Mouse (Mus musculus): ENCODE measurements around the gene Trim43a. TPM values are rescaled to one million over a fixed set of nuclear protein-coding genes. Genes with fewer than 3 reads are reported as not detected.
"Not testable (repeated sequence)": the region's sequence is repeated elsewhere in the genome, so short reads cannot be mapped to it uniquely, and the experiment has no call there.

The Trim43a gene
- polyA plus RNA-seq, 1 experiment from 2014 or later = not detected

- ATAC-seq (ENCODE audit: insufficient number of reproducible peaks, low FRiP score, low TSS enrichment, low read depth) = no peak
- Histone ChIP-seq H3K36me3 (peaks cover 54% of the 10 kb centered on the region), H3K27me3 (no peaks in the 10 kb centered on the region), H3K9me3 (replicated peaks) (peaks cover 3% of the 10 kb centered on the region; the same call in 1 of the 2 replicates), H3K27ac (replicated peaks) (no peak overlapping the region), H3K4me2 (replicated peaks) (no peak overlapping the region), H3K4me1 (no peaks in the 10 kb centered on the region), H3K9ac (no peak overlapping the region), H3K4me3 (replicated peaks) (no peak overlapping the region)
- 79% methylated on average over 4 of the region's 4 CpGs for WGBS
Observed at GRCm38 (mm10) chr9:88558146-88558545, 22.5 kb upstream of the Trim43a start.

- not testable (repeated sequence) for ATAC-seq (ENCODE audit: insufficient number of reproducible peaks, low FRiP score, low TSS enrichment, low read depth); H3K27ac ChIP-seq (replicated peaks); H3K9ac ChIP-seq; H3K4me1 ChIP-seq; H3K4me2 ChIP-seq (replicated peaks); H3K9me3 ChIP-seq (replicated peaks); H3K27me3 ChIP-seq; H3K4me3 ChIP-seq (replicated peaks)
- WGBS = 97% methylated on average over 2 of the region's 2 CpGs
- H3K36me3 ChIP-seq = peaks cover 55% of the 10 kb centered on the region
Observed at GRCm38 (mm10) chr9:88561476-88561875, 19.2 kb upstream of the Trim43a start.

GRCm38 (mm10) chr9:88570471-88570870 is 10.2 kb upstream of the Trim43a start:
- not testable (repeated sequence) for H3K9ac ChIP-seq
- 93% methylated on average over 3 of the region's 3 CpGs for WGBS

GRCm38 (mm10) chr9:88593708-88594107 is 13.0 kb downstream of the Trim43a start:
- H3K9ac ChIP-seq; H3K27me3 ChIP-seq; ATAC-seq (ENCODE audit: insufficient number of reproducible peaks, low FRiP score, low TSS enrichment, low read depth): not testable (repeated sequence)

More at GRCm38 (mm10) chr9:88570471-88570870, 10.2 kb upstream of the Trim43a start:
- Histone ChIP-seq H3K9me3 (replicated peaks) (peaks cover 25% of the 10 kb centered on the region), H3K36me3 (peaks cover 42% of the 10 kb centered on the region)
- H3K4me1 ChIP-seq; H3K27ac ChIP-seq (replicated peaks); H3K27me3 ChIP-seq; ATAC-seq (ENCODE audit: insufficient number of reproducible peaks, low FRiP score, low TSS enrichment, low read depth); H3K4me2 ChIP-seq (replicated peaks); H3K4me3 ChIP-seq (replicated peaks): not testable (repeated sequence)

GRCm38 (mm10) chr9:88599206-88600162 is 18.8 kb downstream of the Trim43a start:
- not testable (repeated sequence) for H3K9me3 ChIP-seq (replicated peaks); H3K4me1 ChIP-seq; H3K9ac ChIP-seq; H3K27me3 ChIP-seq; H3K36me3 ChIP-seq; H3K27ac ChIP-seq (replicated peaks)
- peak overlapping the region; percentile 54 for H3K4me2 ChIP-seq (replicated peaks)
- peak overlapping the region; percentile 42 for H3K4me3 ChIP-seq (replicated peaks)
- ATAC-seq (ENCODE audit: insufficient number of reproducible peaks, low FRiP score, low TSS enrichment, low read depth) = peak; percentile 97
- WGBS = 1% methylated on average over 46 of the region's 50 CpGs

More at GRCm38 (mm10) chr9:88593708-88594107, 13.0 kb downstream of the Trim43a start:
- not testable (repeated sequence) for H3K27ac ChIP-seq (replicated peaks); H3K4me1 ChIP-seq; H3K36me3 ChIP-seq; H3K9me3 ChIP-seq (replicated peaks); H3K4me3 ChIP-seq (replicated peaks); H3K4me2 ChIP-seq (replicated peaks)
- 73% methylated on average over 6 of the region's 6 CpGs for WGBS

- not testable (repeated sequence) for H3K27me3 ChIP-seq; H3K4me3 ChIP-seq (replicated peaks); H3K36me3 ChIP-seq; H3K27ac ChIP-seq (replicated peaks); H3K9me3 ChIP-seq (replicated peaks); H3K9ac ChIP-seq; H3K4me1 ChIP-seq; ATAC-seq (ENCODE audit: insufficient number of reproducible peaks, low FRiP score, low TSS enrichment, low read depth); H3K4me2 ChIP-seq (replicated peaks)
- WGBS = 66% methylated on average over 15 of the region's 20 CpGs
Observed at GRCm38 (mm10) chr9:88625803-88626514, 45.3 kb downstream of the Trim43a start.

- not testable (repeated sequence) for H3K36me3 ChIP-seq; H3K27me3 ChIP-seq; H3K27ac ChIP-seq (replicated peaks); H3K4me1 ChIP-seq; H3K9me3 ChIP-seq (replicated peaks); H3K4me2 ChIP-seq (replicated peaks); ATAC-seq (ENCODE audit: insufficient number of reproducible peaks, low FRiP score, low TSS enrichment, low read depth); H3K4me3 ChIP-seq (replicated peaks); H3K9ac ChIP-seq
- WGBS = 80% methylated on average over 1 of the region's 1 CpGs
Observed at GRCm38 (mm10) chr9:88638125-88638524, 57.4 kb downstream of the Trim43a start.

Other genes with a start within 250 kb of the Trim43a start
- gene Snx14, start 141.9 kb upstream of the Trim43a start, polyA plus RNA-seq (2015; fragmentation: Nextera tagmentation; extraction: Ambion mirVana) = 26.5 and 29.0 TPM in 2 replicates
- gene Gm20537, start 124.3 kb upstream of the Trim43a start, polyA plus RNA-seq (2015; fragmentation: Nextera tagmentation; extraction: Ambion mirVana) = 0.54 and 0.71 TPM in 2 replicates
- 83.1 and 86.0 TPM in 2 replicates for gene Syncrip, start 98.3 kb upstream of the Trim43a start, polyA plus RNA-seq (2015; fragmentation: Nextera tagmentation; extraction: Ambion mirVana)
- 12.8 and 14.1 TPM in 2 replicates for gene Zfp949, start 32.9 kb upstream of the Trim43a start, polyA plus RNA-seq (2015; fragmentation: Nextera tagmentation; extraction: Ambion mirVana)
- 34.1 and 40.2 TPM in 2 replicates for gene Mthfsl, start 139.4 kb downstream of the Trim43a start, polyA plus RNA-seq (2015; fragmentation: Nextera tagmentation; extraction: Ambion mirVana)
- gene Bcl2a1d, start 151.0 kb downstream of the Trim43a start, polyA plus RNA-seq (2015; fragmentation: Nextera tagmentation; extraction: Ambion mirVana) = not detected in 2 replicates